9 mouse cellular contexts compared by ENCODE assay signal in genomic region chr1:165718543-165719105, GRCm38 (mm10). TPM values are rescaled to one million over a fixed set of nuclear protein-coding genes. Genes with fewer than 3 reads are reported as not detected.
A peak's percentile ranks its signal among the peaks of the same experiment; 100 is the strongest.
DNase-seq lines count a peak whose midpoint lies in the region; ATAC-seq and TF ChIP-seq lines count a peak whose summit lies in the region.
"Had no signal": no experiment of that assay in that cellular context is flagged by ENCODE, and none has a peak within 500 bp of the region (broad histone marks: within the 10 kb centered on the region; RNA-seq: fewer than 3 reads in every experiment).

No protein-coding gene starts in this region.

- H3K9ac ChIP-seq in midbrain, embryonic 16.5 days (ENCODE audit: low read depth, low read length), result no peak overlapping the region
- peak overlapping the region; percentile 37; the same call in 1 of the 2 replicates for H3K9ac ChIP-seq in heart, postnatal 0 days (replicated peaks; ENCODE audit: low read depth, low read length)
- H3K9ac ChIP-seq in liver, embryonic 15.5 days, result no peak overlapping the region

- no peaks in the 10 kb centered on the region for H3K27me3 ChIP-seq in midbrain, embryonic 16.5 days (ENCODE audit: control insufficient read depth, insufficient read depth, low read depth, low read length)
- no peaks in the 10 kb centered on the region for H3K27me3 ChIP-seq in midbrain, embryonic 10.5 days (ENCODE audit: low read depth, poor library complexity, severe bottlenecking)
- H3K27me3 ChIP-seq in heart, postnatal 0 days (ENCODE audit: control insufficient read depth, insufficient read depth, low read length), result no peaks in the 10 kb centered on the region
- no peaks in the 10 kb centered on the region for H3K27me3 ChIP-seq in liver, embryonic 15.5 days

- no peak for TF ChIP-seq EP300 in heart, postnatal 0 days (IDR thresholded peaks at IDR 0.05; ENCODE audit: low read depth)

- H3K27ac ChIP-seq in midbrain, embryonic 16.5 days (ENCODE audit: low read length), result 0 out of 2 replicates have a peak overlapping the region, but pooled peaks have one; percentile 23
- no peak overlapping the region for H3K27ac ChIP-seq in midbrain, embryonic 10.5 days (replicated peaks)
- H3K27ac ChIP-seq in heart, postnatal 0 days (ENCODE audit: low read depth), result peak overlapping the region; percentile 93
- peak overlapping the region; percentile 67 for H3K27ac ChIP-seq in liver, embryonic 15.5 days (replicated peaks)

- TF ChIP-seq CTCF in heart, postnatal 0 days (IDR thresholded peaks at IDR 0.05; ENCODE audit: low read depth), result no peak

- no peaks in the 10 kb centered on the region for H3K9me3 ChIP-seq in midbrain, embryonic 16.5 days (replicated peaks; ENCODE audit: control insufficient read depth, low read length, poor library complexity, severe bottlenecking)
- H3K9me3 ChIP-seq in midbrain, embryonic 10.5 days (replicated peaks), result no peaks in the 10 kb centered on the region
- no peaks in the 10 kb centered on the region for H3K9me3 ChIP-seq in heart, postnatal 0 days (replicated peaks; ENCODE audit: control insufficient read depth, low read length)
- H3K9me3 ChIP-seq in liver, embryonic 15.5 days (replicated peaks), result no peaks in the 10 kb centered on the region

- no peak overlapping the region for H3K4me2 ChIP-seq in midbrain, embryonic 16.5 days (ENCODE audit: low read length)
- H3K4me2 ChIP-seq in heart, postnatal 0 days (ENCODE audit: low read depth, low read length), result peak overlapping the region; percentile 51
- peak overlapping the region; percentile 42 for H3K4me2 ChIP-seq in liver, embryonic 15.5 days

- WGBS in midbrain, embryonic 16.5 days, result 73% methylated on average over 15 of the region's 15 CpGs
- 77% methylated on average over 15 of the region's 15 CpGs for WGBS in midbrain, embryonic 10.5 days
- WGBS in heart, postnatal 0 days, result 27% methylated on average over 15 of the region's 15 CpGs
- 14% methylated on average over 15 of the region's 15 CpGs for WGBS in liver, embryonic 15.5 days (ENCODE audit: insufficient replicate concordance)

- no peak for ATAC-seq in midbrain, embryonic 16.5 days
- ATAC-seq in heart, postnatal 0 days (ENCODE audit: insufficient read depth, low read depth), result no peak
- ATAC-seq in liver, embryonic 15.5 days (ENCODE audit: insufficient read depth), result no peak
- no peak for ATAC-seq in monocyte, adult 5-6 weeks (replicated peaks; ENCODE audit: insufficient number of reproducible peaks, low FRiP score, low TSS enrichment, poor library complexity, severe bottlenecking)
- ATAC-seq: forebrain, embryonic 14.5 days had no signal

- H3K36me3 ChIP-seq in midbrain, embryonic 16.5 days (ENCODE audit: control insufficient read depth, insufficient read depth, low read length), result no peaks in the 10 kb centered on the region
- no peaks in the 10 kb centered on the region for H3K36me3 ChIP-seq in midbrain, embryonic 10.5 days
- no peaks in the 10 kb centered on the region for H3K36me3 ChIP-seq in heart, postnatal 0 days (replicated peaks; ENCODE audit: control insufficient read depth, insufficient read depth, low read length)
- H3K36me3 ChIP-seq in liver, embryonic 15.5 days (replicated peaks), result no peaks in the 10 kb centered on the region

- intact Hi-C loops in left cerebral cortex, postnatal 10 days (cut with DNase I), result no loop called here

- no peak overlapping the region for H3K4me3 ChIP-seq in midbrain, embryonic 16.5 days (ENCODE audit: low read depth, low read length)
- H3K4me3 ChIP-seq in midbrain, embryonic 10.5 days, result no peak overlapping the region
- peak overlapping the region; percentile 19 for H3K4me3 ChIP-seq in heart, postnatal 0 days (ENCODE audit: low read depth, low read length)
- no peak overlapping the region for H3K4me3 ChIP-seq in liver, embryonic 15.5 days (replicated peaks)

- no peaks in the 10 kb centered on the region for H3K4me1 ChIP-seq in midbrain, embryonic 16.5 days (ENCODE audit: control insufficient read depth, insufficient read depth, low read length)
- peaks cover 11% of the 10 kb centered on the region; the same call in 1 of the 2 replicates for H3K4me1 ChIP-seq in midbrain, embryonic 10.5 days
- H3K4me1 ChIP-seq in heart, postnatal 0 days (ENCODE audit: control insufficient read depth, insufficient read depth), result peaks cover 15% of the 10 kb centered on the region
- H3K4me1 ChIP-seq in liver, embryonic 15.5 days (replicated peaks), result peaks cover 18% of the 10 kb centered on the region

- DNase-seq in midbrain, embryonic 10.5 days (ENCODE audit: low spot score), result no peak
- DNase-seq in heart, postnatal 0 days (ENCODE audit: low spot score), result no peak
- peak; percentile 58 for DNase-seq in thymus, postnatal 14 days
- no peak for DNase-seq in cerebellum, adult 11 months
- no peak for DNase-seq in left cerebral cortex, postnatal 10 days (ENCODE audit: extremely low spot score in 1 of 2, low spot score in 2 of 2)

RNA-seq across cellular contexts. Expression of gene Rcsd1, which starts 9.1 kb away (rescaled TPM):
- polyA plus RNA-seq in midbrain, embryonic 16.5 days (2015; fragmentation: Nextera tagmentation; extraction: Ambion mirVana), result 7.8 and 7.9 TPM in 2 replicates
- 8.6 and 8.7 TPM in 2 replicates for polyA plus RNA-seq in midbrain, embryonic 10.5 days (2016; fragmentation: Nextera tagmentation; extraction: Ambion mirVana)
- total RNA-seq in heart, postnatal 0 days (2014; rRNA removed; ENCODE audit: low replicate concordance), result 88.6 and 94.0 TPM in 2 replicates
- polyA plus RNA-seq in heart, postnatal 0 days (2015; fragmentation: Nextera tagmentation; extraction: Ambion mirVana), result 103 and 116 TPM in 2 replicates
- 11.5 and 12.0 TPM in 2 replicates for polyA plus RNA-seq in liver, embryonic 15.5 days (2015; fragmentation: Nextera tagmentation; extraction: Ambion mirVana)
- 85.7 to 143 TPM (median 87.9 TPM) in 3 replicates for total RNA-seq in monocyte, adult 5-6 weeks (2017)
- total RNA-seq in left cerebral cortex, postnatal 10 days (2021), result 1 to 10 TPM; 5.8 to 7.0 TPM

RNA-seq across cellular contexts. Expression of gene Creg1, which starts 44.9 kb away (rescaled TPM):
- 32.6 and 33.9 TPM in 2 replicates for polyA plus RNA-seq in midbrain, embryonic 16.5 days (2015; fragmentation: Nextera tagmentation; extraction: Ambion mirVana)
- polyA plus RNA-seq in midbrain, embryonic 10.5 days (2016; fragmentation: Nextera tagmentation; extraction: Ambion mirVana), result 31.7 and 36.1 TPM in 2 replicates
- total RNA-seq in heart, postnatal 0 days (2014; rRNA removed; ENCODE audit: low replicate concordance), result 29.1 and 32.4 TPM in 2 replicates
- polyA plus RNA-seq in heart, postnatal 0 days (2015; fragmentation: Nextera tagmentation; extraction: Ambion mirVana), result 62.1 and 75.2 TPM in 2 replicates
- 334 TPM in 2 replicates for polyA plus RNA-seq in liver, embryonic 15.5 days (2015; fragmentation: Nextera tagmentation; extraction: Ambion mirVana)
- 97.4 to 180 TPM (median 175 TPM) in 3 replicates for total RNA-seq in monocyte, adult 5-6 weeks (2017)
- total RNA-seq in left cerebral cortex, postnatal 10 days (2021), result 10 to 100 TPM; 22.4 to 23.1 TPM
